11 mouse cellular contexts compared by ENCODE assay signal in genomic region chr8:87967057-87967820, GRCm38 (mm10). TPM values are rescaled to one million over a fixed set of nuclear protein-coding genes. Genes with fewer than 3 reads are reported as not detected.
DNase-seq lines count a peak whose midpoint lies in the region; ATAC-seq lines count a peak whose summit lies in the region.
"Had no signal": no experiment of that assay in that cellular context is flagged by ENCODE, and none has a peak within 500 bp of the region (broad histone marks: within the 10 kb centered on the region; RNA-seq: fewer than 3 reads in every experiment).

No protein-coding gene starts in this region.

- ATAC-seq in neural tube, embryonic 13.5 days (ENCODE audit: low read depth), result no peak
- ATAC-seq in neural tube, embryonic 15.5 days (ENCODE audit: low FRiP score), result no peak
- peak; percentile 76 for ATAC-seq in intestine, embryonic 15.5 days
- no peak for ATAC-seq in stomach, embryonic 16.5 days (ENCODE audit: insufficient read depth, low FRiP score)

- H3K9me3 ChIP-seq in neural tube, embryonic 13.5 days, result no peaks in the 10 kb centered on the region
- H3K9me3 ChIP-seq in neural tube, embryonic 15.5 days (replicated peaks), result no peaks in the 10 kb centered on the region
- H3K9me3 ChIP-seq in intestine, embryonic 15.5 days, result no peaks in the 10 kb centered on the region
- H3K9me3 ChIP-seq in stomach, embryonic 16.5 days (replicated peaks; ENCODE audit: control insufficient read depth, low read length), result no peaks in the 10 kb centered on the region

- peaks cover 32% of the 10 kb centered on the region for H3K4me1 ChIP-seq in neural tube, embryonic 13.5 days (replicated peaks)
- peaks cover 17% of the 10 kb centered on the region for H3K4me1 ChIP-seq in neural tube, embryonic 15.5 days
- peaks cover 7% of the 10 kb centered on the region for H3K4me1 ChIP-seq in intestine, embryonic 15.5 days (replicated peaks)
- H3K4me1 ChIP-seq in stomach, embryonic 16.5 days (ENCODE audit: control insufficient read depth, insufficient read depth, low read length), result peaks cover 19% of the 10 kb centered on the region

- H3K36me3 ChIP-seq in neural tube, embryonic 13.5 days, result no peaks in the 10 kb centered on the region
- no peaks in the 10 kb centered on the region for H3K36me3 ChIP-seq in neural tube, embryonic 15.5 days
- H3K36me3 ChIP-seq in intestine, embryonic 15.5 days, result no peaks in the 10 kb centered on the region
- H3K36me3 ChIP-seq in stomach, embryonic 16.5 days (ENCODE audit: control insufficient read depth, insufficient read depth, low read length), result no peaks in the 10 kb centered on the region

- DNase-seq in embryo, embryonic 10 days (ENCODE audit: low spot score), result peak; percentile 47
- DNase-seq in embryo, embryonic 9.5 days (ENCODE audit: extremely low spot score), result no peak
- no peak for DNase-seq in right cerebral cortex, postnatal 14 days
- DNase-seq in retina, embryonic 14.5 days (ENCODE audit: low spot score), result no peak
- DNase-seq: B cell, adult 2 months; cerebellum, adult 11-12 months had no signal

- peaks cover 4% of the 10 kb centered on the region; the same call in 1 of the 2 replicates for H3K27me3 ChIP-seq in neural tube, embryonic 13.5 days
- peaks cover 3% of the 10 kb centered on the region; the same call in 1 of the 2 replicates for H3K27me3 ChIP-seq in neural tube, embryonic 15.5 days (replicated peaks)
- peaks cover 20% of the 10 kb centered on the region for H3K27me3 ChIP-seq in intestine, embryonic 15.5 days (replicated peaks)
- H3K27me3 ChIP-seq in stomach, embryonic 16.5 days (ENCODE audit: control insufficient read depth, insufficient read depth, low read length), result peaks cover 9% of the 10 kb centered on the region

- whole genome bisulfite sequencing in neural tube, embryonic 13.5 days, result 19% methylated on average over 2 of the region's 2 CpGs
- WGBS in neural tube, embryonic 15.5 days, result 3% methylated on average over 2 of the region's 2 CpGs
- 30% methylated on average over 2 of the region's 2 CpGs for WGBS in intestine, embryonic 15.5 days
- WGBS in stomach, embryonic 16.5 days, result 34% methylated on average over 2 of the region's 2 CpGs

- no peak overlapping the region; the same call in 1 of the 2 replicates for H3K27ac ChIP-seq in neural tube, embryonic 13.5 days (replicated peaks)
- no peak overlapping the region; the same call in 1 of the 2 replicates for H3K27ac ChIP-seq in neural tube, embryonic 15.5 days (replicated peaks)
- H3K27ac ChIP-seq in intestine, embryonic 15.5 days, result no peak overlapping the region
- H3K27ac ChIP-seq in stomach, embryonic 16.5 days (ENCODE audit: low read length), result peak overlapping the region; percentile 24; the same call in 1 of the 2 replicates
- H3K27ac ChIP-seq: layer of hippocampus, adult 2 months had no signal

- no peak overlapping the region for H3K4me2 ChIP-seq in neural tube, embryonic 13.5 days
- no peak overlapping the region for H3K4me2 ChIP-seq in neural tube, embryonic 15.5 days
- H3K4me2 ChIP-seq in intestine, embryonic 15.5 days (replicated peaks), result no peak overlapping the region; the same call in 1 of the 2 replicates
- H3K4me2 ChIP-seq in stomach, embryonic 16.5 days (ENCODE audit: low read depth, low read length), result no peak overlapping the region

- H3K9ac ChIP-seq in neural tube, embryonic 13.5 days, result 0 out of 2 replicates have a peak overlapping the region, but pooled peaks have one; percentile 9
- H3K9ac ChIP-seq in neural tube, embryonic 15.5 days (replicated peaks), result no peak overlapping the region
- 0 out of 2 replicates have a peak overlapping the region, but pooled peaks have one; percentile 12 for H3K9ac ChIP-seq in intestine, embryonic 15.5 days
- H3K9ac ChIP-seq in stomach, embryonic 16.5 days (ENCODE audit: low read length), result peak overlapping the region; percentile 49; the same call in 1 of the 2 replicates

- no peak overlapping the region for H3K4me3 ChIP-seq in neural tube, embryonic 13.5 days
- no peak overlapping the region for H3K4me3 ChIP-seq in neural tube, embryonic 15.5 days (replicated peaks)
- no peak overlapping the region for H3K4me3 ChIP-seq in intestine, embryonic 15.5 days (replicated peaks)
- no peak overlapping the region for H3K4me3 ChIP-seq in stomach, embryonic 16.5 days (replicated peaks; ENCODE audit: low read length)
- H3K4me3 ChIP-seq: layer of hippocampus, adult 2 months had no signal

RNA-seq across cellular contexts. Expression of gene Zfp423, which starts 7.8 kb away (rescaled TPM):
- 35.5 and 57.9 TPM in 2 replicates for polyA plus RNA-seq in neural tube, embryonic 13.5 days (2015; fragmentation: Nextera tagmentation; extraction: Ambion mirVana)
- 16.5 and 18.5 TPM in 2 replicates for polyA plus RNA-seq in neural tube, embryonic 15.5 days (2015; fragmentation: Nextera tagmentation; extraction: Ambion mirVana)
- polyA plus RNA-seq in intestine, embryonic 15.5 days (2015; fragmentation: Nextera tagmentation; extraction: Ambion mirVana), result 5.0 and 5.5 TPM in 2 replicates
- 4.9 and 7.0 TPM in 2 replicates for polyA plus RNA-seq in stomach, embryonic 16.5 days (2015; fragmentation: Nextera tagmentation; extraction: Ambion mirVana)
